Mouse (Mus musculus): Measurements from ENCODE around the gene Fads6. TPM values are rescaled to one million over a fixed set of nuclear protein-coding genes. Genes with fewer than 3 reads are reported as not detected.

Fads6 gene
- polyA plus RNA-seq, 1 experiment from 2014 or later: 0.73 TPM

DNA sequence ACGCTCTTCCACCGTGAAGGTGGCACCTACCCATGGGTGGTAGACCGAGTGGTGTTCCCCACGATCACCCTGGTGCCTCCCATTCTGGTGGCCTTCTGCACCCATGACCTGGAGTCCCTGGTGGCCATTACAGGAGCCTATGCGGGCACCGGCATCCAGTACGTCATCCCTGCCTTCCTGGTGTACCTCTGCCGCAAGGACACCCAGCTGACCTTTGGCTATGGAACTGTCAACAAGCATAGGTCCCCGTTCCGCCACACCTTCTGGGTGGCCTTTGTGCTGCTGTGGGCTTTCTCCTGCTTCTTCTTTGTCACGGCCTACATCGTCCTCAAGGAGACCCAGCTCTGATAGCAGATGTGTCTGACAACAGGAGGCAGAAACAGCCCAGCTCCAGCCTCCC, 53.7 kb downstream of the Fads6 start:
- peaks cover 74% of the 10 kb centered on the region for H3K27me3 ChIP-seq
- H3K27ac ChIP-seq: no peak overlapping the region
- H3K9me3 ChIP-seq: no peaks in the 10 kb centered on the region
- H3K4me1 ChIP-seq (replicated peaks): peaks cover 77% of the 10 kb centered on the region
- no peak overlapping the region for H3K4me3 ChIP-seq
- no peak overlapping the region for H3K9ac ChIP-seq
- no peak overlapping the region for H3K4me2 ChIP-seq
- 85% methylated on average over 12 of the region's 12 CpGs for WGBS
- H3K36me3 ChIP-seq: peaks cover 24% of the 10 kb centered on the region
- no peak for ATAC-seq (ENCODE audit: low FRiP score)

DNA sequence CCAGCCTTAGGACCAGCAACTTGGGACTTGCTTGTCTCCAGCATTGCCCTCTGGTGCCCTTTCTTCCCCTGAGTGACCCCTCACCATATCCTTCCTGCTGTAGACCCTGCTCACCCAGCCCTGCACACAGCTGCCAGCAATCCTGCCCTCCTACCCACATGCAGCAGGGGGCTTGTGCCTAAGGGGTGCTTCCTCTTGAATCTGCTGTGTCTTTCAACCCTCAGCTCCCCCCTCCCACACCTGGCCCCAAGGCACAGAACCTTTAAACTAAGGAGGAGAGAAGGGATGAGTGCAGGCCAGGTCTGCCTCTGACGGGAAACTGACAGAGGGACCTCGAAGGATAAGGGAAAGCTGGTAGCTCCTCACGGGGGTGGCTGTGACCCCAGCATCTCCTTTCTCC, 54.7 kb downstream of the Fads6 start:
- Histone ChIP-seq H3K4me2 (no peak overlapping the region), H3K4me1 (replicated peaks) (peaks cover 73% of the 10 kb centered on the region), H3K36me3 (peaks cover 24% of the 10 kb centered on the region), H3K27ac (no peak overlapping the region), H3K27me3 (peaks cover 67% of the 10 kb centered on the region), H3K9me3 (no peaks in the 10 kb centered on the region), H3K4me3 (no peak overlapping the region), H3K9ac (no peak overlapping the region)
- 76% methylated on average over 3 of the region's 3 CpGs for WGBS
- ATAC-seq (ENCODE audit: low FRiP score): no peak

GRCm38 (mm10) chr11:115241402-115241801, 56.1 kb downstream of the Fads6 start:
- WGBS: 75% methylated on average over 11 of the region's 11 CpGs
- Histone ChIP-seq H3K4me2 (no peak overlapping the region), H3K36me3 (peaks cover 24% of the 10 kb centered on the region), H3K27me3 (peaks cover 58% of the 10 kb centered on the region), H3K4me3 (no peak overlapping the region), H3K9me3 (no peaks in the 10 kb centered on the region), H3K27ac (no peak overlapping the region), H3K4me1 (replicated peaks) (peaks cover 69% of the 10 kb centered on the region), H3K9ac (0 out of 2 replicates have a peak overlapping the region, but pooled peaks have one; percentile 8)
- ATAC-seq (ENCODE audit: low FRiP score): no peak

GRCm38 (mm10) chr11:115236570-115236969, 60.9 kb downstream of the Fads6 start:
- Histone ChIP-seq H3K9me3 (no peaks in the 10 kb centered on the region), H3K4me1 (replicated peaks) (peaks cover 86% of the 10 kb centered on the region), H3K27me3 (peaks cover 26% of the 10 kb centered on the region), H3K4me3 (no peak overlapping the region), H3K9ac (peak overlapping the region; percentile 43; the same call in 1 of the 2 replicates), H3K27ac (peak overlapping the region; percentile 74), H3K36me3 (no peaks in the 10 kb centered on the region), H3K4me2 (no peak overlapping the region)
- WGBS: 19% methylated on average over 5 of the region's 5 CpGs
- peak; percentile 49 for ATAC-seq (ENCODE audit: low FRiP score)

GRCm38 (mm10) chr11:115234320-115235044, 63.0 kb downstream of the Fads6 start:
- no peaks in the 10 kb centered on the region for H3K36me3 ChIP-seq
- peaks cover 37% of the 10 kb centered on the region for H3K27me3 ChIP-seq
- no peaks in the 10 kb centered on the region for H3K9me3 ChIP-seq
- H3K27ac ChIP-seq: peak overlapping the region; percentile 35; the same call in 1 of the 2 replicates
- peak; percentile 14; the same call in 1 of the 2 replicates for ATAC-seq (ENCODE audit: low FRiP score)
- WGBS: 72% methylated on average over 13 of the region's 15 CpGs
- H3K4me2 ChIP-seq: no peak overlapping the region
- H3K9ac ChIP-seq: no peak overlapping the region
- H3K4me3 ChIP-seq: no peak overlapping the region
- peaks cover 86% of the 10 kb centered on the region for H3K4me1 ChIP-seq (replicated peaks)

DNA sequence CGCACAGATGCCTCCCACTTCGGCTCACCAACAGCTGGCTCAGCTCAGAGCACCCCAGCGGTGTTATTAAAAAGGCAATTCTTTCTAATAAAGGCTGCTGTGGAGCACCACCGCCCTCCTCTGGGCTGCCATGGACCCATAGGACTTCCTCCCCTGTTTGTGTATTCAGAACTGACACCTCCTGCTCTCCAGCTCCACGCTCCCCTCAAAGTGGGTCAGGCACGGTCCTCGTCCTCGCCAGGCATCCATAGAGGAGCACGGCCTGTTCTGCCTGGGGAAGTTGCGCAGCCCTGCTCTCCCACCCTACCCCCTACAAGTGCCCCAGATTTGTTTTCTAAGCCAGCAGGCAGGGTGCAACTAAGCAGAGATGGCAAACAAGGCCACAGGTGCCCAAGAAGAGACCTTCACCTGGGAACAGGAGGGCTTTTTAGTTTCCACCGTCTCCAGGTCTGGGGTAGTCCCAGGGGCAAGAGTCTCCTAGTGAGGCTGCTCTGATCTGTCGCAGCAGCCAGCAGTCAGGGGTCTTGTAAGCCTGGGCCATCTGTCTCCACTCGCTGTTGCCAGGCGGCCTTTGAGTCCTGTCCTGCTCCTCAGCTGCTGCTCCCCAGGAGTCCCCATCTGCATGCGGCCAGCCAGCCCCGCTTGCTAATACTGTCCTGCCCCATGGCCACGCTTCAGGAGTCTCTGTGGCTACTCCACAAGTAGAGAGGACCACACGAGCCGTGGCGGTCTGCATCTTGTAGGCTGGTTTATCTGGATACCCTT, 63.8 kb downstream of the Fads6 start:
- 29% methylated on average over 20 of the region's 20 CpGs for WGBS
- no peak overlapping the region for H3K4me2 ChIP-seq
- H3K27ac ChIP-seq: peak overlapping the region; percentile 64; the same call in 1 of the 2 replicates
- H3K9me3 ChIP-seq: no peaks in the 10 kb centered on the region
- H3K4me1 ChIP-seq (replicated peaks): peaks cover 86% of the 10 kb centered on the region
- 0 out of 2 replicates have a peak, but pooled peaks have one; percentile 31 for ATAC-seq (ENCODE audit: low FRiP score)
- H3K4me3 ChIP-seq: no peak overlapping the region
- peaks cover 31% of the 10 kb centered on the region for H3K27me3 ChIP-seq
- H3K36me3 ChIP-seq: no peaks in the 10 kb centered on the region
- H3K9ac ChIP-seq: no peak overlapping the region

- H3K9ac ChIP-seq: peak overlapping the region; percentile 39; the same call in 1 of the 2 replicates
- peaks cover 88% of the 10 kb centered on the region for H3K4me1 ChIP-seq (replicated peaks)
- H3K4me3 ChIP-seq: no peak overlapping the region
- H3K9me3 ChIP-seq: no peaks in the 10 kb centered on the region
- H3K27ac ChIP-seq: no peak overlapping the region; the same call in 1 of the 2 replicates
- 74% methylated on average over 5 of the region's 5 CpGs for WGBS
- no peaks in the 10 kb centered on the region for H3K36me3 ChIP-seq
- H3K4me2 ChIP-seq: no peak overlapping the region
- ATAC-seq (ENCODE audit: low FRiP score): no peak
- peaks cover 31% of the 10 kb centered on the region for H3K27me3 ChIP-seq
Measured at GRCm38 (mm10) chr11:115232889-115233288, 64.6 kb downstream of the Fads6 start.

DNA sequence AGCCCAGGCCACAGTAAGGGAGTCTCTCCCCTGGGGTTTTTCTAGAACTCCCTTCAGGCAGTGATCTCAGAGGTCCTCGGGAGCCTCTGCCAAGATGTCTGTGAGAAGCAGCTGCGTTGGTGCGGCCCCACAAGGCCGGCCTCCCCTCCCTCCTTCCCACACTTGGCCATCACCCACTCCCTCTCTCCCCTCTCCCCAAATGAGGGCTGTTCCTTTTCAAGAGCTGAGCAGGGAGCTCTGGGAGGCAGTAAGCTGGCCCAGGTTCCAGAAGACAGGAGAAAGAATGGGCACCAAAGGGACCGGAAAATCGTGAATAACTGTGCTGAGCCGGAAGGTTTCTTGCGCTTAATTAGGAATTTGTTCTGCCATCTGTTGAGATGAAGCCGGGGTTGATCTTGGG, 65.5 kb downstream of the Fads6 start:
- 22% methylated on average over 9 of the region's 9 CpGs for WGBS

GRCm38 (mm10) chr11:115231168-115231915, 66.1 kb downstream of the Fads6 start:
- peaks cover 27% of the 10 kb centered on the region for H3K27me3 ChIP-seq
- no peaks in the 10 kb centered on the region for H3K9me3 ChIP-seq
- ATAC-seq (ENCODE audit: low FRiP score): no peak
- no peaks in the 10 kb centered on the region for H3K36me3 ChIP-seq
- H3K4me2 ChIP-seq: no peak overlapping the region
- peak overlapping the region; percentile 60 for H3K27ac ChIP-seq
- no peak overlapping the region for H3K9ac ChIP-seq
- H3K4me3 ChIP-seq: no peak overlapping the region
- 46% methylated on average over 14 of the region's 14 CpGs for WGBS
- H3K4me1 ChIP-seq (replicated peaks): peaks cover 94% of the 10 kb centered on the region

More for the DNA sequence above, 65.5 kb downstream of the Fads6 start:
- ATAC-seq (ENCODE audit: low FRiP score): no peak
- Histone ChIP-seq H3K9ac (no peak overlapping the region), H3K27me3 (peaks cover 27% of the 10 kb centered on the region), H3K4me3 (no peak overlapping the region), H3K27ac (peak overlapping the region; percentile 60), H3K9me3 (no peaks in the 10 kb centered on the region), H3K4me1 (replicated peaks) (peaks cover 94% of the 10 kb centered on the region), H3K36me3 (no peaks in the 10 kb centered on the region), H3K4me2 (no peak overlapping the region)

Small RNA genes within 50 kb of the gene (microRNA-seq; reads per million reads assigned to microRNA genes)
- not detected for gene Gm25837

Other genes with a start within 250 kb of the Fads6 start
- not detected in 2 replicates for gene Cd300ld3, start 249.3 kb downstream of the Fads6 start, polyA plus RNA-seq (2015; fragmentation: Nextera tagmentation; extraction: Ambion mirVana)
- gene Cd300e, start 235.5 kb downstream of the Fads6 start, polyA plus RNA-seq (2015; fragmentation: Nextera tagmentation; extraction: Ambion mirVana): not detected in 2 replicates
- 0.99 and 1.4 TPM in 2 replicates for gene Rab37, start 206.2 kb downstream of the Fads6 start, polyA plus RNA-seq (2015; fragmentation: Nextera tagmentation; extraction: Ambion mirVana)
- gene Cd300lf, start 163.7 kb downstream of the Fads6 start, polyA plus RNA-seq (2015; fragmentation: Nextera tagmentation; extraction: Ambion mirVana): 0.12 and 0.27 TPM in 2 replicates
- 42.2 and 55.2 TPM in 2 replicates for gene Slc9a3r1, start 134.3 kb downstream of the Fads6 start, polyA plus RNA-seq (2015; fragmentation: Nextera tagmentation; extraction: Ambion mirVana)
- gene Tmem104, start 110.2 kb downstream of the Fads6 start, polyA plus RNA-seq (2015; fragmentation: Nextera tagmentation; extraction: Ambion mirVana): 11.2 and 12.1 TPM in 2 replicates
- 21.5 and 22.0 TPM in 2 replicates for gene Nat9, start 109.8 kb downstream of the Fads6 start, polyA plus RNA-seq (2015; fragmentation: Nextera tagmentation; extraction: Ambion mirVana)
- 0.22 TPM in 2 replicates for gene Grin2c, start 30.4 kb downstream of the Fads6 start, polyA plus RNA-seq (2015; fragmentation: Nextera tagmentation; extraction: Ambion mirVana)
- gene Fdxr, start 20.6 kb downstream of the Fads6 start, polyA plus RNA-seq (2015; fragmentation: Nextera tagmentation; extraction: Ambion mirVana): 18.1 and 20.8 TPM in 2 replicates
- not detected in 2 replicates for gene Otop2, start 9.5 kb upstream of the Fads6 start, polyA plus RNA-seq (2015; fragmentation: Nextera tagmentation; extraction: Ambion mirVana)
- gene Ush1g, start 24.4 kb upstream of the Fads6 start, polyA plus RNA-seq (2015; fragmentation: Nextera tagmentation; extraction: Ambion mirVana): 0.06 and 0.14 TPM in 2 replicates
- 1.00 and 1.1 TPM in 2 replicates for gene Otop3, start 37.1 kb upstream of the Fads6 start, polyA plus RNA-seq (2015; fragmentation: Nextera tagmentation; extraction: Ambion mirVana)
- gene Hid1, start 70.1 kb upstream of the Fads6 start, polyA plus RNA-seq (2015; fragmentation: Nextera tagmentation; extraction: Ambion mirVana): 41.8 and 42.9 TPM in 2 replicates
- gene Cdr2l, start 84.3 kb upstream of the Fads6 start, polyA plus RNA-seq (2015; fragmentation: Nextera tagmentation; extraction: Ambion mirVana): 22.4 and 23.2 TPM in 2 replicates
- gene Mrpl58, start 106.1 kb upstream of the Fads6 start, polyA plus RNA-seq (2015; fragmentation: Nextera tagmentation; extraction: Ambion mirVana): 196 and 205 TPM in 2 replicates
- 945 and 956 TPM in 2 replicates for gene Atp5h, start 122.3 kb upstream of the Fads6 start, polyA plus RNA-seq (2015; fragmentation: Nextera tagmentation; extraction: Ambion mirVana)
- gene Kctd2, start 122.5 kb upstream of the Fads6 start, polyA plus RNA-seq (2015; fragmentation: Nextera tagmentation; extraction: Ambion mirVana): 17.7 and 22.2 TPM in 2 replicates
- gene Trim80, start 142.9 kb upstream of the Fads6 start, polyA plus RNA-seq (2015; fragmentation: Nextera tagmentation; extraction: Ambion mirVana): not detected in 2 replicates
- 0.19 TPM in 1 of 2 replicates, not detected in the other for gene Slc16a5, start 164.8 kb upstream of the Fads6 start, polyA plus RNA-seq (2015; fragmentation: Nextera tagmentation; extraction: Ambion mirVana)
- 16.9 and 18.0 TPM in 2 replicates for gene Armc7, start 178.0 kb upstream of the Fads6 start, polyA plus RNA-seq (2015; fragmentation: Nextera tagmentation; extraction: Ambion mirVana)
- gene Nt5c, start 194.2 kb upstream of the Fads6 start, polyA plus RNA-seq (2015; fragmentation: Nextera tagmentation; extraction: Ambion mirVana): 104 and 105 TPM in 2 replicates
- gene Jpt1, start 216.7 kb upstream of the Fads6 start, polyA plus RNA-seq (2015; fragmentation: Nextera tagmentation; extraction: Ambion mirVana): 1,452 and 1,454 TPM in 2 replicates
- gene Sumo2, start 238.6 kb upstream of the Fads6 start, polyA plus RNA-seq (2015; fragmentation: Nextera tagmentation; extraction: Ambion mirVana): 1,174 and 1,182 TPM in 2 replicates

Measured in hindbrain, embryonic 13.5 days (tissue).